In the genomic region with DNA sequence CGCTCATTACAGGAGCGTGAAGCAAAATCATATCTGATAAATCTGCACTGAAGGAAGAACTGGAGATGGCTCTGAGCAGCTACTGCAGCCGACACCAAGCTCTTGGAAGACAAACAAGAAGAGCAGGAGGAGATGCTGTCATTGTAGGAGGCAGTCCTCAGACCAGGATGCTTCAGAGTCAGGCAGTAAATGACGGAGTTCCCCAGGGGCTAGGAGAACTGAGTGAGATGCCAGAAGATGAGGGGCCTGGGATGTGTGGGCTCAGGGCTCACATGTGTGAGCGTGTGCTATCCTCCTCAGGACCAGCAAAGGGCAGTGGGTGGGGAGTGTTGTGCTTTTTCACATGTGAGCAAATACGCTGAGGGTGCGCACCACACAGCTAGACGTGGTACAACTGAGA, we compare ENCODE assay signal across 33 mouse cellular contexts. TPM values are rescaled to one million over a fixed set of nuclear protein-coding genes. Genes with fewer than 3 reads are reported as not detected.
DNase-seq lines count a peak whose midpoint lies in the region; TF ChIP-seq lines count a peak whose summit lies in the region.
"Had no signal": no experiment of that assay in that cellular context is flagged by ENCODE, and none has a peak within 500 bp of the region (broad histone marks: within the 10 kb centered on the region; RNA-seq: fewer than 3 reads in every experiment).

No protein-coding gene starts in this region.

- no peak overlapping the region for H3K4me3 ChIP-seq in heart, embryonic 10.5 days
- H3K4me3 ChIP-seq in layer of hippocampus, adult 2 months: no peak overlapping the region
- H3K4me3 ChIP-seq: embryonic facial prominence, embryonic 10.5 days; embryonic facial prominence, embryonic 13.5 days; erythroblast, embryonic 14.5 days; forebrain, embryonic 12.5 days; forebrain, embryonic 15.5 days; gastrocnemius, adult 2 months; heart, embryonic 13.5 days had no signal

- H3K27me3 ChIP-seq in heart, embryonic 10.5 days (ENCODE audit: insufficient read depth, poor library complexity, severe bottlenecking): peaks cover 5% of the 10 kb centered on the region; the same call in 1 of the 2 replicates
- H3K27me3 ChIP-seq: CH12.LX; embryonic facial prominence, embryonic 13.5 days; forebrain, embryonic 12.5 days; forebrain, embryonic 15.5 days had no signal

- TF ChIP-seq CTCF in layer of hippocampus, adult 2 months (conservative IDR thresholded peaks at IDR 0.05): no peak

- DNase-seq in heart, adult 11 months: peak; percentile 93
- DNase-seq in heart, embryonic 10.5 days (ENCODE audit: low spot score): no peak
- no peak for DNase-seq in layer of hippocampus, adult 2 months (ENCODE audit: low spot score in 2 of 2)
- no peak for DNase-seq in layer of hippocampus, adult 18-20 months (ENCODE audit: low spot score in 2 of 2)
- peak; percentile 66 for DNase-seq in MN1 (ENCODE audit: low spot score)
- no peak for DNase-seq in kidney, postnatal 36 days
- DNase-seq: adrenal gland, adult 2 months; adrenal gland, postnatal 14 days; B cell, adult 2 months; cerebellum, adult 11-12 months; cerebellum, adult 8-10 months; cerebellum, postnatal 10 days; cerebellum, postnatal 36 days; embryo, embryonic 11 days; gastrocnemius, adult 2 months; gastrocnemius, postnatal 14 days; heart, adult 18-20 months; heart, postnatal 14 days; heart, postnatal 4 days had no signal

- no peaks in the 10 kb centered on the region for H3K9me3 ChIP-seq in heart, embryonic 10.5 days
- H3K9me3 ChIP-seq: embryonic facial prominence, embryonic 10.5 days; embryonic facial prominence, embryonic 13.5 days; forebrain, embryonic 12.5 days; forebrain, embryonic 15.5 days; G1E; heart, embryonic 13.5 days had no signal

- H3K4me1 ChIP-seq in heart, embryonic 10.5 days: peaks cover 21% of the 10 kb centered on the region
- H3K4me1 ChIP-seq: embryonic facial prominence, embryonic 13.5 days; forebrain, embryonic 15.5 days had no signal

- H3K27ac ChIP-seq in heart, embryonic 10.5 days: no peak overlapping the region
- H3K27ac ChIP-seq in layer of hippocampus, adult 2 months: peak overlapping the region; percentile 41; the same call in 1 of the 2 replicates
- H3K27ac ChIP-seq: embryonic facial prominence, embryonic 10.5 days; embryonic facial prominence, embryonic 13.5 days; forebrain, embryonic 12.5 days; forebrain, embryonic 15.5 days; gastrocnemius, adult 2 months; heart, embryonic 13.5 days; hindbrain, embryonic 14.5 days had no signal

- 74% methylated on average over 8 of the region's 8 CpGs for WGBS in heart, embryonic 10.5 days

- no peaks in the 10 kb centered on the region for H3K36me3 ChIP-seq in heart, embryonic 10.5 days
- H3K36me3 ChIP-seq: embryonic facial prominence, embryonic 10.5 days; embryonic facial prominence, embryonic 13.5 days; forebrain, embryonic 12.5 days; forebrain, embryonic 15.5 days; G1E; heart, embryonic 13.5 days had no signal

RNA-seq across cellular contexts. Expression of gene Slco2b1, which starts 38.0 kb away (rescaled TPM):
- 0.39 and 0.44 TPM in 2 replicates for polyA plus RNA-seq in heart, embryonic 10.5 days (2016; fragmentation: Nextera tagmentation; extraction: Ambion mirVana)
- total RNA-seq in layer of hippocampus, adult 2 months (2021): 10 to 100 TPM; 11.7 to 13.4 TPM
- total RNA-seq in layer of hippocampus, adult 18-20 months (2021): 10 to 100 TPM; 11.9 to 12.2 TPM
- polyA plus RNA-seq: erythroblast, embryonic 14.5 days had no signal

RNA-seq across cellular contexts. Expression of gene Tpbgl, which starts 46.3 kb away (rescaled TPM):
- 0.89 and 1.2 TPM in 2 replicates for polyA plus RNA-seq in heart, embryonic 10.5 days (2016; fragmentation: Nextera tagmentation; extraction: Ambion mirVana)
- total RNA-seq in layer of hippocampus, adult 2 months (2021): 1 to 10 TPM; 4.7 to 5.1 TPM
- total RNA-seq in layer of hippocampus, adult 18-20 months (2021): 1 to 10 TPM; 5.5 to 6.3 TPM
- polyA plus RNA-seq: G1E had no signal

RNA-seq across cellular contexts. Expression of gene Olfr520, which starts 56.9 kb away (rescaled TPM):
- polyA plus RNA-seq in heart, embryonic 10.5 days (2016; fragmentation: Nextera tagmentation; extraction: Ambion mirVana): 0.16 TPM in 1 of 2 replicates, not detected in the other
- not detected for total RNA-seq in layer of hippocampus, adult 2 months (2021)
- not detected for total RNA-seq in layer of hippocampus, adult 18-20 months (2021)
- total RNA-seq: adrenal gland, adult 2 months; adrenal gland, postnatal 14 days; adrenal gland, postnatal 4 days; CH12.LX; gastrocnemius, adult 2 months; heart, adult 18-20 months; heart, postnatal 4 days had no signal
- polyA plus RNA-seq: adrenal gland, adult 2 months; cortical plate, adult 2 months; embryonic facial prominence, embryonic 10.5 days; embryonic facial prominence, embryonic 13.5 days; erythroblast, embryonic 14.5 days; forebrain, embryonic 12.5 days; forebrain, embryonic 15.5 days; G1E; heart, embryonic 13.5 days; heart, embryonic 16.5 days; hindbrain, embryonic 14.5 days; intestine, embryonic 14.5 days; intestine, postnatal 0 days had no signal

Comparison
In these comparisons a context has a peak if more than half of its experiments do, and no peak if none do; other contexts are left out.
1. DNase-seq: peak in heart, adult 11 months (single experiment) and MN1 (single experiment); none in heart, embryonic 10.5 days (single experiment), layer of hippocampus, adult 2 months (0 of 2), layer of hippocampus, adult 18-20 months (0 of 2) and kidney, postnatal 36 days (0 of 2).